Mouse (Mus musculus): Measurements from ENCODE around the gene Emilin3. TPM values are rescaled to one million over a fixed set of nuclear protein-coding genes. Genes with fewer than 3 reads are reported as not detected.

Emilin3 gene
- polyA plus RNA-seq, 1 experiment = not detected

DNA sequence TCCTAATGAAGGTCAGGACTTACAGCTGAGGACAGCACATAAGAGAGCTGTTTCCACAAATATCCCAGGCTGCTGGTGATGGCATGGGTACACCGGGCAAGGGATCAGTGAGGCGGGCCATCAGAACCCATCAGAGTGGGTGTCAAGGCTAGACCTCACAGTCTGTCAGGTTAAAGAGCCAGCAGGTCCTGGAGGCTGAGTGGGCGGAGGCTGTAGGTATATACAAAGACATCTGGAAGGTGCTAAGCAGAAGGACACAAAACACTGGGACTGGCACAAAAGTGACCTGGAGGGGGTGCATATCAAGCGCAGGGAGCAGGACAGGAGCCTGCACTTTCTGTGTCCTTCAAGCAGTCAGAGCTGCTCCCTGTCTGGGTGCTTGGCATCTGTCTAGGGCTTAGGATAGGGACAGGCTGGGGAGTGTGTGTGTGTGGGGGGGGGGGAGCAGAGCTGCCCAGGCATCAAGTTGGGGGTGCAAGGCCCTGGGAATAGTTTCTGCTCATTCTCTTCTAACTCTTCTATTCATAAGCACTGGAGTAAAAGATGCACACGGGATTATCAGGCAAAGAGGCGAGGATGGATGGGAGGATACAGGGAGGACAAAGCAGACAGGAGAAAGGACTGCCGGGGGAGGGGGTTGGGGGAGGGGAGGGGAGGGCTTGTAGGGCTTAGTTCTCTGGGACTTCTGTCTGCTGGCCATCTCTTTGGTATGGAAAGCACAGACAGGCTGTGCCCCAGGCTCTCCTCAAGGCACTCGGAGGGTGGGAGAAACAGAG lies 6.2 kb upstream of the Emilin3 start:
- DNase-seq (ENCODE audit: low read depth, low spot score) = no peak
- 75% methylated on average over 8 of the region's 8 CpGs for WGBS

DNA sequence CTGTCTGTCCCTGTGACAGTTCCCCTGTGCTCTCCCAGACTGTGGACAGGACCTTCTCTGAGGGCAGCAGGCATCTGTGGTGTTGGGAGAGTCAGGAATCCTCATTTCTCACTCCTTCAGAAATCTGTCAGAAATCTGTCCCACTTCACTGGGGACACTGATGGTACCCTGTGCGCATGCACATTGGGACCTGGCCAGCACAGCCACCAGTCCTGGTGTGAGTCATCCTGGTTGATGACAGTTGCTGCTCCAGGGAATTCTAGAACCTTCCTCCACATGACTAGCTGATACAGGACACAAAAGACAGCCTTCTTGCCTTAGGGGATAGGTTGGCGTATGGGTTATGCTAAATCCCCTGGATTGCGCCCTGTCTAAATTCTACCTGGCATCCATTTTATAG lies 5.2 kb upstream of the Emilin3 start:
- no peak for DNase-seq (ENCODE audit: low read depth, low spot score)
- whole genome bisulfite sequencing = 92% methylated on average over 3 of the region's 3 CpGs

DNA sequence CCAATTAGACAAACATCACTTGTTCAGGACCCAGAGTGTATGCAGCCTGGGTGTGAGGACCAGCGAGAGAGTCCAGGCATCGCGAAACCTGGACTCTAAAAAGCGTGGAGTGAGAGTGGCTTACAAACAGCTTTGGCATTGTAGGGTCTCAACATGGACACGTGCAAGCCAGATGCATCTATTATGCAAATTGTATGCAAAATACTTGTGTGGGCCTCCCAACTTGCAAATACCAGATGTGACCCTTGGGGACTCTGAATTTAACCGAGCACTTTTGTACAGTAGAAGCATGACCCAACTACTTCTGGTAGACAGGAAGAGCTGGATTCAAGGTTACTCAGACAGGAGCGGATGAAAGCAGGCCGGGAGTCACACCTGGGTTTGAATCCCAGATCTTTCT lies 4.6 kb upstream of the Emilin3 start:
- WGBS = 82% methylated on average over 8 of the region's 8 CpGs
- DNase-seq (ENCODE audit: low read depth, low spot score) = no peak

DNA sequence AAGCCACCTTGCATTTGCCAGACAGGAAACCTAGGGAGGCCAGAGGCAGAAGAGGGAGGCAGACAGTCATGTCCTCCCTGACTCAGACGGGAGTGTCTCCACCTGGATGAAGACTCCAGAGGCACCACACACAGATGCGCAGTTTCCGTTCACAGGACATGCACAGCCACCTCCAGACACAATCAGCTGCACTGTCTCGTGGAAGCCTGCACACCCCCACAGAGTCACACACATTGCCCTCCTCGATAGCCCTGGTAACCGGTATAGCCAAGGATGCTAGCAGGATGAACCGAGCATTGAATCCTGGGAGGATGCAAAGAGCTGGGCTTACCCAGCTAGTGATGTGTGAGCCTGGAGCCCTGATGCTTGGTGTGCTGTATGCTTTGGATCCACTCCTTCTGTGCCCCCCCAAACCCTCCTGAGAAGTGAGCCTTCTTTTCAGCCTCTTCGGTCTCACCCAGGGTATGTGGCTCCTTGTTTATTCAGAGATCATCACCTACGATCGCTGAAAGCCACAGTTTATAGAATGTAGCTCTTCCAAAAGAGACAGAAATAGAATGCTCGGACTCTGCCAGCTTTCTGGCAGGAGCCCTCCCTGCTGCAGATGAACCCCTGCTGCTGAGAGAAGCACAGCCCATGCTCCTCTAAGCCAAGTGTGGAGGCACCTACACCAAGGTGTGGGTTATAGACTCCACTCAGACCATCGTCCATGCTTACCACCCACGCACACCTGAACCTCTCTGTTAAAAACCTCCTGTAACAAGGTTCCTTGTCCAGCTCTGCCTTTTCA lies 3.9 kb upstream of the Emilin3 start:
- DNase-seq (ENCODE audit: low read depth, low spot score) = no peak
- 59% methylated on average over 13 of the region's 13 CpGs for WGBS

DNA sequence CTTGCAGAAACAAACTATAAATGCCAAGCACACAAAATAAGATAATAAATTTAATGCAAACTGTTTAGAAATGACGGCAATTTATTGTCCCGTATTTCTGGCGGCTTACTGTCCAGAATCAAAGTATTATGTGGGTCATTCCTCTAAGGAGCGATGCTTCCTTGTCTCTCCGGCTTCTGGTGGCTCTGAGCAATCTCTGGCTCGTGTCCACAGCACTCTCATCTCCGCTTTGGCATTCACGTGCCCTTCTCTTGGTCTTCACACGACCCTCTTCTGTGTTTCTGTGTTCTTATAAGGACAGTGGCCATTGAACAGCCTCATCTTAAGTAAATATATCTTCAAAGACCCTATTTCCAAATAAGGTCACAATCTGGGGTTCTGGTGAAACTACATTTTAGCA lies 2.5 kb upstream of the Emilin3 start:
- WGBS = 55% methylated on average over 9 of the region's 9 CpGs
- DNase-seq (ENCODE audit: low read depth, low spot score) = no peak

DNA sequence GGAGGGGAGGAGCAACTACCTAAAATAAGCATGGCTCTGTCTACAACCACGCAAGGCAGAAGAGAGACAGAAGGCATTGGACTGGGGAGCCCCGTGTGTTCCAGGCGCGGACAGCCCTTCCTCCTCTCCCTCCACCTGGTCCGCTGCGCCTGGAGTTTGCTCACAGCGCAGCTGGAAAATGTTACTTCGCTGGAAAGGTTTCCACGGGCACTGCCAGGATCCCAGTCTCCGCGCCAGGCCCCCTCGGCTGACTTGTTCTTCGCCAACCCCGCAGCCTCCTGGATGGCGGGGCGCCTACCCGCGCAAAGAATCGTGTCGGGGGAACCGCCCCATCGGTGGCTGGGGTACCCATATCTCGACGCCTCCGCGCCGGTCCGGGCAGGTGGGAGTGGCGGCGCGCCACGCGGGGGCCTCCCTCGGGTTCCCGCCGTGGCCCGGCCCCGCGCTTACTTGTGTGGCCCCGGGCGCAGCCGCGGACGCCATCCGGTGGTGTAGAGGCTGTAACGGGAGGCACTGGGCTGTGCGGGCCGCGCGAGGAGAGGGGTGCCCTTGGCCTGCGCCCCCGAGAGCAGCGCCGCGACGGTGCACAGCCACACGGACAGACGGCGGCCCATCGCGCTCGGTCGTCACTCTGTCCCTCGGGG lies 448 bp downstream of the Emilin3 start:
- no peak for DNase-seq (ENCODE audit: low read depth, low spot score)

DNA sequence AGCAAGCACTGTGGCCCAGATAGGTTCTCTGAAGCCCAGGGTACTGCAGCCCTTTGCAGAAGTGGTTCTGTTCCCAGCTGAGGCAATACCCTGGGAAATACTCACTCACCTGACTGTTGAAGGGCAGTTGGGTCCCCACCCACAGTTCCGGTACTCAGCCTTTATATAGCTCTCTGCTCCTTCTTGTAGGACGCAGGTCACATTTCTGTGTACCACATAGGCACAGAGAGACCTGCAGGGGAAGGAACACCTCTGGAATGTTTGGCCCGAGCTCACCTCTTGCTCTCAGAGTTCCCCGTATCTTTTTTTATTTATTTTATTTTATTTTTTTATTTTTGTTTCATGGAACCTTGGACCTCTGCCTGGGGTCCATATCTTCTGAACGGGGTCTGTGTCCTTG lies 1.5 kb downstream of the Emilin3 start:
- DNase-seq (ENCODE audit: low read depth, low spot score) = no peak
- WGBS = 52% methylated on average over 5 of the region's 5 CpGs

More for the DNA sequence above, 448 bp downstream of the Emilin3 start:
- 2% methylated on average over 64 of the region's 64 CpGs for WGBS

DNA sequence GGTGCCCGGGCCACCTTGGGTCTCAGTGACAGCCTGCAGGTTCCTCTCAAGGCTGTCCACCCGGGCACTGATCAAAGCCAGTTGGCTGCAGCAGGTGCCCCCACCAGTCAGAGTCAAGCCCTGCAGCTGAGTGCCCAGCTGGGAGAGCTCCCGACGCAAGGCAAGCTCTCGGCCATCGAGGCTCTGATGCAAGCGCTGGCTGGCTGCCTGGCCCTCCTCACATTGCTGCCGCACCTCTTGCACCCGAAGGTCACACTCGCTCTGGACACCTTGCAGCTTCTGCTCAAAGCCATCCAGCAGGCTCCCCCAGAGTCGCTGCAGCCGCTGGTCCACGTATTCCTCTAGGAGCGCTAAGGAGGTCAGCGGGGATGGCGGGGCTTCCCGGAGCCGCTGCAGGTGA lies 3.5 kb downstream of the Emilin3 start:
- no peak for DNase-seq (ENCODE audit: low read depth, low spot score)
- WGBS = 60% methylated on average over 18 of the region's 18 CpGs

DNA sequence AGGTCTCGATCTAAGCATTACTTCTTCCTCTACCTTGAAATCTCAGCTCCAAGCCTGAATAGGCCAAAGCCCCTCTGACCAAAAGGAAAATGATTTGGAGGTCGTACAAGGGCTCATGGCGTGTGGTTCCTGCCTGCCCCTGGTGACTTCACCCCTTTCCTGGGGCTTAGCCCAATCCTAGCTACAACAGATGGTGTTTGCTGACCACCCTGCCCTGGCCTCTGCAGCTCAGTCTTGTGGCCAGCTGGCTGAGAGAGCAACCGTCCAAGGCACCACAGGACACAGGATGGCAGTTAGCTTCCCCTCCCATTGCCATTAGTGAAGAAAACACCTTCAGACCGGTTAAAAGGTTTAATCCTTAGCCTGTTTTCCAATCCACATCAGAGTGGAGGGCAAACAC lies 6.0 kb downstream of the Emilin3 start:
- DNase-seq (ENCODE audit: low read depth, low spot score) = no peak
- 77% methylated on average over 5 of the region's 5 CpGs for WGBS

DNA sequence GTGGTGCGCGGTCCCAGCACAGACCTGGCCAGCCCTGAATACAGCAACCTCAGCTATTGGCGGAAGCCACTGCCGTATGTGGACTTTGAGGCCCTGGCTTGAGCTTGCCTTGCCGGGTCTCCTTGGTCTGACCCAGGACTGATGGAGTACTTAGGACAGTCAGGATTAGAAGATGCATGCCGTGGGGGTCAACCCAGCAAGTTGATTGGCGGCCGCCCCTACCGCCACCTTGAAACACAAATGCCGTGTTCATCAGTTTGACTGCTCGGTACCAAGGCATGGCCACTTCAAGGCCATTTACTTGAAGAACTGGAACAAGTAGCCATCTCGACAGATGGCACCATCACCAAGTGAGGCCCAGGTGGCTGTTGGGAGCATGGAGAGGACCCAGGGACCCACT lies 6.8 kb downstream of the Emilin3 start:
- no peak for DNase-seq (ENCODE audit: low read depth, low spot score)
- WGBS = 94% methylated on average over 12 of the region's 12 CpGs

DNA sequence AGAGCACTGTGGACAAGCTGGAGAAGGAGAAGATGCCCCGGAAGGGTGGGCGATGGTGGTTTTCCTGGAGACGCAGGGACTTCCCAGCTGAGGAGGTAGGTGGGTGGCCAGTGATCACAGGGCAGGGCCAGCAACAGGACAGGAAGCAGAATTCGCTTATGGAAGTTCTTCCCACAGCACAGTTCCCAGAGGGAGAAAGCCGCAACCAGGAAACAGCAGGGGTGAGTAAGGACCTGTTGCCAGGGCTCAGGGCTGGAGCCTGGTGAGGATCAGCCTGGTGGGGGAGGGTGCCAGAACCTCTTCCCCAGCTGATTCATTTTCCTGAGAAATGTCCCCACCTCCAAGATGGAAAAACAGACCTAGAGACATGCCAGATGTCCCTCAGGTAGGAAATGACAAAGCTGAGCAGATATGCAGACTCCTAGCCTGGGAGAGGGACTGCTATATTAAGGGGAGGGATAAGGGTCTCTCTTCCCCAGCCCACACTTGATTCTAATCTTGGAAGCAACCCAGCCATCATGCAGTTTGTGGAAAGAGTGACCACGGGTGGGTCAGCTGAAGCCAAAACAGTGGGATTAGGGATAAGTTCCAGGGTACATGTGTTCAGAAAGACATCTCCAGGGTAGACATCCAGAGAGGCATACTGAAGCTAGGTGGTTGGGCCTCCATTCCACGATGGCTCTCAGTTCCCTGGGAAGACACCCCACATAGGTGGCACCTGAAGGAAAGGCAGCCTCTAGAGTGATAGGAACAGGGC lies 10.3 kb downstream of the Emilin3 start:
- 76% methylated on average over 7 of the region's 7 CpGs for WGBS
- DNase-seq (ENCODE audit: low read depth, low spot score) = no peak

DNA sequence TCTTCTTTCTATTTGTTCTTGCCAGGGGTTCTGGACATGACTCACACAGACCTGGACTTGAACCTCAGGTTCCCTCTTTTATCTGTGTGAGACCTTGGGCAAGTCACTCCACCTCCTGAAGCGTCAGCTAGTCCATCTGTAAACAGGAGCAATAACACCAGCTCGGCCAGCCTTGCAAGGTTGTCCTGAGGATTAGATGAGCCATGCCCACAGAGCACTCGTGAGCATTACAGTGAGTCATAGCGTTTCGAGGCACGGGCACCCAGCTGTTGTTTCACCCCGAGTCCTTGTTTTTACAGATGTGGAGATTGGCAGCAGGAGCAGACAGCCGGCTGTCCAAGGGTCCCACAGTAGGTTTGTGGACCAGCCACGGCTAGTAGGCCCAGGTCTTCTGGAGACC lies 20.4 kb downstream of the Emilin3 start:
- WGBS = 80% methylated on average over 9 of the region's 9 CpGs
- DNase-seq (ENCODE audit: low read depth, low spot score) = no peak

DNA sequence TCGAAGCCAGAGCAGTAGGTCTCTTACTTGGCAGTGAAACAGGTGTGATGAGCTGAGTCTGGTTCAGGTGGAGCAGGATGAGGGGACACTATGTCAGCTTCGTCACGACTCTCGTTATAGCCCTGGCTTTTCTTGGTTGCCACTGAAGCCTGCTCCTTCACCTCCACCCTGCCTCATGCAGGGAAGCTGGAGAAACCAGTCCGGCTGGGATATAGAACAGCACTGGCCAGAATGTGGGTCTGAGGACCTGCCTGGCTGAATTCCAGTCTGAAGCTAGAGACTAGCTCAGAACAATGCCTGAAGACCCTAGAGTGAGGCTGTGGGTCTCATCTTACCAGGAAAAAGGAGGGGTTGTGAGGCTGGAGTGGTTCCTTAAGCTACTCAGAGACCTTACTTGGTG lies 21.1 kb downstream of the Emilin3 start:
- DNase-seq (ENCODE audit: low read depth, low spot score) = no peak
- 66% methylated on average over 5 of the region's 5 CpGs for WGBS

DNA sequence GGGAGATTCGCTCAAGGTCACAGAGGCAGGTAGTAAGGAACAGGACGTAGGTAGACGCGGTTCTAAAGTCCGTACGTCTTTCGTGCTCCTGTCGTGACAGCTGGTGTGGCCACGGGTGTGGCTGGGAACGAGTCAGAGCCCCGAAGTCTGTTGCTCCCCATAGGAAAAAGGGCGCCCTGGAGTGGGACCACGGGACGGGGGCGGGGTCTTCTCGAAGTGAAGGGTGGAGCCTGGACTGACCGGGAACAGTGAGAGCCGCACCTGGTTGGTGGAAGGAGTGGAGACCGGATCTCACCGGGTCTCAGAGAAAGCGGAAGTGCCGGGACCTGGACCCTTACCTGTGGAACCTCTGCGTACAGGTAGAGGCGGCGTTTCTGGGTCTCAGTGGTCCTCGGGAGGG lies 24.3 kb downstream of the Emilin3 start:
- 2% methylated on average over 26 of the region's 26 CpGs for WGBS
- peak; percentile 85 for DNase-seq (ENCODE audit: low read depth, low spot score)

DNA sequence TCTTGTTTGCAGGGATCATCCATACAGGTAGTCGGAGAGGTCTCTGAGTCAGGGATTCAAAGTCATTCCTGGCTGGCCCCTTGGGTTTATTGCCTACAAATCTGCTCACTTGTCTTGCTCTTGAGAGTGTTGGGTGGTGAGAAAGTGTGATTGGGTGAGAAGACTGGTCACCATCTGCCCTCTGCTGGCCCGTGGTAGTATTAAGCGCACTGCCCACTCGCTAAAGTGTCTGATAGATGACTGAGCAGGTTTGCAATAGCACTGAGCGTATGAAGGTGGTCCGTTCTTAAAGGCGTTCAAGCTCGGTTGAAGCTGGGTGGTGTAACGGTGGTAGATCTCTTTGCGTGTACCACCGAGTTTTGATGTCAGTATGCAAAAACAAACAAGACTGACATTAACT lies 24.8 kb downstream of the Emilin3 start:
- peak; percentile 68 for DNase-seq (ENCODE audit: low read depth, low spot score)
- under 1% methylated on average over 11 of the region's 11 CpGs for WGBS

DNA sequence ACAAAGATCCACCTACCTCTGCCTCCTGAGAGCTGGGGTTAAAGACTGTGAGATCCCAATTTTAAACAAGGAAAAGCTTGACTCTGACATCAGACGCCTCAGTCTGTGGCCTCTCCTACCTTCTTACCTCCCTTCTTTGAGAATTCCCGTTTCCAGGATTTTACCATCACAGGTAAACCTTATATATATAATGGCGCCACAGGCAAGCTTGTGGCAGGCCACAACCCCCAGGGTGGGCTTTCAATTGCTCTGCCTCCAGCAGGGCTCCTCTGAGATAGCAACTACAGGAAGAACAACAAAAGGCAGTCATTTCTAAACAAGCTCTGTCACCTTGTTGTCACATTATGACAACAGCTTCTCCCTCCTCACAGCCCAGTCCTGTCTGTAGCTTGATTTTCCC lies 25.9 kb downstream of the Emilin3 start:
- DNase-seq (ENCODE audit: low read depth, low spot score) = no peak
- 89% methylated on average over 3 of the region's 3 CpGs for WGBS

DNA sequence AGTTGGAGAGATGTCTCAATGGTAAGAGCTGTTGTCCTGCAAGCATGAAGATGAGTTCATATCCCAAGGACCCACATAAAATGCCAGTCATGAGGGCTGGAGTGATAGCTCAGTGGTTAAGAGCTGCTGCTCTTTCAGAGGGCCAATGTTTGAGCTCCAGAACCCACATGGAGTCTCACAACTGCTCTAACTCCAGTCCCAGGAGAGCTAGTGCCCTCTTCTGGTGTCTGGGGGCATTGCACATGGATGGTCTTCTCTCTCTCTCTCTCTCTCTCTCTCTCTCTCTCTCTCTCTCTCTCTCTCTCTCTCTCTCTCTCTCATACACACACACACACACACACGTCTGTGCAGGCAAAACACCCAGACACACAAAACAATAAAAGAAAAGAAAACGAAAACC lies 27.3 kb downstream of the Emilin3 start:
- WGBS = 21% methylated on average over 2 of the region's 2 CpGs
- DNase-seq (ENCODE audit: low read depth, low spot score) = no peak

DNA sequence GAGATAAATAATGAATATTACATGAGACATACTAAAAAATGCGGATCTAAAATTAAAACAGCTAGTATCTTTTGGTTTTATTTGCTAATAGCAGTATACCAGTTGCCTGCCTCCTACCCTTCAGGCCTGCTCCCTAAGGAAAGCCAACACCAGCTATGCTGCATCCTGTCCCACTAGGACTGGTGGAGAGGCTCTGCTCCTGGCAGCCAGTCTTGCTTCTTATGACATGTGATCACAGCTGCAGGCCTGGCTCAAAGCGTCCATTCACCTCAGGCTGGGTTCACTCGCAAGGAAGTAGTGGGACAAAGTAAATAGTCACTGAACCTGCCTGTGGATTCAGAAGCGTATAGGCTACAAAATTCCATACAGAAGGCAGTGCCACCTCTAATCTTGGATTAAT lies 28.2 kb downstream of the Emilin3 start:
- WGBS = 43% methylated on average over 4 of the region's 4 CpGs
- no peak for DNase-seq (ENCODE audit: low read depth, low spot score)

DNA sequence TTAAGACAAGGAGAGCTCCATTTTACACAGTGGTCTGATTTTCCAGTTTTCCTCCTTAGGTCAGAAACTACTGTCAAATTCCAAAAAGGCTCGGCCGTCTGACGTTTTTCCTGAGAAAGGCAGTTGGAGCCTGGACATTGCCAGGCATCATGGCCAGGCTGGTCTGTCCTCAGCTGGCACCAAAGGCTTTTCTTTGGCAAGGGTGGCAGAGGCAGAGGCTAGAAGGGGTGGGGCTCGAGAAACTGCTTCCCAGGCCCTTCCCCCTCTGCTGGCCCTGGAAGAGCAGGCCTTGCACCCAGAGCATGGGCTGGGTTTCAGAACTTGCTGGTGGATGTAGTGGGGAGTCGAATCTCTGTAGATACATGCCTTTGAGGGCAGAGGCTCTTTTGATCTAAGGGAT lies 29.7 kb downstream of the Emilin3 start:
- WGBS = 65% methylated on average over 5 of the region's 5 CpGs
- no peak for DNase-seq (ENCODE audit: low read depth, low spot score)

DNA sequence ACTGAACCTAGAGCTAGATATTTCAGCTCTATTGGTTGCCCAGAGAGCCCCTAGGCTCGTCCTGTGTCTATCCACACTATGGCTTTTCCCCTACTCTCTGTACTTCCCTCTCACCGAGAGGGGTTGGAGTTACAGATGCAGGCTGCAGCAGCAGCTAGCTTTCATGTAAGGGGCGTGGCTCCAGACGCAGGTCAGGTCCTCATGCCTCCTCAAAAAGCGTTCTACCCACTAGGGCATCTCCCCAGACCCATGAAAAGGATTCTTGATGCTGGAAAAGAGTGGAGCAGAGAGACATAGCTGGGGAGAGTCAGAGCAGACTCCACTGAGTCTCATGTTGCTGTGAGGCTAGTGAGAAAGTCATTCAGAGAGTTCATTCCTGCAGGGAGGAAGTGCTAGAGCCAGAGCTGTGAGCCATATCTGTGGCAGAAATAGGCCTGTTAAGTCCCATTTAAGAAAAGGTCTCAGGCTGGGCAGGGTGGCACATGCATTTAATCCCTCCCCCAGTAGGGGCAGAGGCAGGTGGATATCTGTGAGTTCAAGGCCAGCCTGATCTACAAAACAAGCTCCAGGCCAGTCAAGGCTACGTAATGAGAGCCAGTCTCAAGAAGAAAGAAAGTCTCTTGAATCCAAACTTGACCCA lies 30.5 kb downstream of the Emilin3 start:
- 46% methylated on average over 6 of the region's 6 CpGs for WGBS
- DNase-seq (ENCODE audit: low read depth, low spot score) = no peak
